Mouse (Mus musculus): ENCODE data around the gene Aldh18a1. TPM values are rescaled to one million over a fixed set of nuclear protein-coding genes. Genes with fewer than 3 reads are reported as not detected.

The Aldh18a1 gene
- polyA plus RNA-seq (2014; fragmentation: Nextera tagmentation; extraction: Ambion mirVana) = 62.7 and 70.1 TPM in 2 replicates

DNA sequence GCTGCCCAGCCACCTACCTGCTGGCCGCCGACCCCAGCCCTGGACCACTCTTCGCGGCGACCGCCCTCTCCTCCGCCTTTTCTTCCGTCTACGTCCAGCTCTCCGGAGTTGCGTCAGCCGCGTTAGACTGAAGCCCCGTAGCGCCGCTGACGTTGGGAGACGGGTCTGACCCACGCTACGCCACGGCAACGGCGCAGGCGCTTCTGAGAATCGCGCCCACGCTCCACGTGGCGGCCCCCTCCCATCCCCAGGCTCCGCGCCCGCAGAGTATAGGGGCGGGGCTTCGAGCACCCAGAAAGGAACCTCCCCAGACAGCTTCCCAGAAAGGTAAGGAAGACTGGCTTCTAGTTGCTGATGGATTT lies at the start of gene Aldh18a1:
Gene Aldh18a1, minus strand, starts transcription at position 171 of the 362 bp plus-strand sequence.
- 2% methylated on average over 34 of the region's 34 CpGs for WGBS
- 0 out of 2 replicates have a peak, but pooled peaks cover 4% of the 10 kb centered on the region for H3K4me1 ChIP-seq (replicated peaks; ENCODE audit: control insufficient read depth, insufficient read depth, low read length)

DNA sequence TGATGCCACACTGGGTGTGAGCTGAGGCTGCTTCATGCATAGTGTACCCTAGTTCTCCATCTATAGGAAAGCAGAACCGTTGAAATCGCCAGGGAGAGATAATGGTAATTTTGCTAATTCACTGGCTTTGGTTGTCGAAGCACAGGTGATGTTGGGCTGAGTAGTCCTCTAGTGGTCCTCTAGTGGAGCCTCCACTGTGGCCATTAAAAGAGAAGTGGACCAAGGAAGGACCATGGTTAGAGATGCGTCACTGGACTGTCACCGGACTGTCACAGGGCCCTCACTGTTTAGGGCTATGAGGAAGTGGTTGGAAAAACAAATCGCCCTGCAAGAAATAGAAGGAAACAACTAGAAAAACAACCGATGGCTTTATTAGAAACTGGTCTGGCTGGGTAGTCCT lies 49.3 kb upstream of the Aldh18a1 start:
- Histone ChIP-seq H3K4me2 (replicated peaks; ENCODE audit: low read depth, low read length) (no peak overlapping the region), H3K9ac (ENCODE audit: low read depth, low read length) (no peak overlapping the region), H3K4me1 (replicated peaks; ENCODE audit: control insufficient read depth, insufficient read depth, low read length) (no peaks in the 10 kb centered on the region), H3K9me3 (ENCODE audit: control insufficient read depth, low read length) (no peaks in the 10 kb centered on the region), H3K4me3 (ENCODE audit: low read depth, low read length) (no peak overlapping the region), H3K27ac (ENCODE audit: low read depth, low read length) (no peak overlapping the region), H3K36me3 (ENCODE audit: control insufficient read depth, insufficient read depth, low read length) (no peaks in the 10 kb centered on the region), H3K27me3 (ENCODE audit: control insufficient read depth, insufficient read depth, low read length) (no peaks in the 10 kb centered on the region)
- ATAC-seq (ENCODE audit: low FRiP score) (no peak), DNase-seq (ENCODE audit: low spot score) (no peak)
- WGBS = 86% methylated on average over 7 of the region's 7 CpGs

More for the DNA sequence above, at the start of gene Aldh18a1:
- Histone ChIP-seq H3K27ac (ENCODE audit: low read depth, low read length) (peak within 1 kb of the TSS; percentile 61), H3K4me2 (replicated peaks; ENCODE audit: low read depth, low read length) (peak within 1 kb of the TSS; percentile 83), H3K9ac (ENCODE audit: low read depth, low read length) (peak within 1 kb of the TSS; percentile 83), H3K27me3 (ENCODE audit: control insufficient read depth, insufficient read depth, low read length) (no peaks in the 10 kb centered on the region), H3K4me3 (ENCODE audit: low read depth, low read length) (peak within 1 kb of the TSS; percentile 86), H3K36me3 (ENCODE audit: control insufficient read depth, insufficient read depth, low read length) (no peaks in the 10 kb centered on the region), H3K9me3 (ENCODE audit: control insufficient read depth, low read length) (no peaks in the 10 kb centered on the region)
- peak; percentile 99 for DNase-seq (ENCODE audit: low spot score)
- peak; percentile 96 for ATAC-seq (ENCODE audit: low FRiP score)

DNA sequence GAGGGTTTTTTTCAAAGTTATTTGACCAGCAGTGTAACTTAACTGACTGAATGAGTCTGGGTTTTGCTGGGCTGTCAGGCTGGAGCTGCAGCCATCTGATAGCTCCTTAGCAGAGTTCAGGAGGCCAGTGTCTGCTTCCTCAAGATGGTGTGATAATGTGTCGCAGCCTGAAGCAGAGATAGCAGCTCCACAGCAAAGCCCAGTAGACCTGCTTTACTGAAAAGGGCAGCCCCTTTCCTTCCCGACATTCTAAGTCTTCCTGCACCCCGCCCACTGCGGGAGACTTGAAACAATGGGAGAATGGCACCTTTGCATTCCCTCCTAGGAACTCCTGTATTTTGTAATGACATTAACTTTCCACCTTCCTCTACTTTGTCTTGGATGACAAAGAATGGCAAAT lies 48.8 kb upstream of the Aldh18a1 start:
- no peak for DNase-seq (ENCODE audit: low spot score)
- H3K4me2 ChIP-seq (replicated peaks; ENCODE audit: low read depth, low read length) = no peak overlapping the region
- H3K27ac ChIP-seq (ENCODE audit: low read depth, low read length) = no peak overlapping the region
- H3K9ac ChIP-seq (ENCODE audit: low read depth, low read length) = no peak overlapping the region
- no peaks in the 10 kb centered on the region for H3K9me3 ChIP-seq (ENCODE audit: control insufficient read depth, low read length)
- H3K4me1 ChIP-seq (replicated peaks; ENCODE audit: control insufficient read depth, insufficient read depth, low read length) = no peaks in the 10 kb centered on the region
- no peaks in the 10 kb centered on the region for H3K36me3 ChIP-seq (ENCODE audit: control insufficient read depth, insufficient read depth, low read length)
- no peaks in the 10 kb centered on the region for H3K27me3 ChIP-seq (ENCODE audit: control insufficient read depth, insufficient read depth, low read length)
- no peak overlapping the region for H3K4me3 ChIP-seq (ENCODE audit: low read depth, low read length)
- 75% methylated on average over 4 of the region's 4 CpGs for WGBS
- ATAC-seq (ENCODE audit: low FRiP score) = no peak

DNA sequence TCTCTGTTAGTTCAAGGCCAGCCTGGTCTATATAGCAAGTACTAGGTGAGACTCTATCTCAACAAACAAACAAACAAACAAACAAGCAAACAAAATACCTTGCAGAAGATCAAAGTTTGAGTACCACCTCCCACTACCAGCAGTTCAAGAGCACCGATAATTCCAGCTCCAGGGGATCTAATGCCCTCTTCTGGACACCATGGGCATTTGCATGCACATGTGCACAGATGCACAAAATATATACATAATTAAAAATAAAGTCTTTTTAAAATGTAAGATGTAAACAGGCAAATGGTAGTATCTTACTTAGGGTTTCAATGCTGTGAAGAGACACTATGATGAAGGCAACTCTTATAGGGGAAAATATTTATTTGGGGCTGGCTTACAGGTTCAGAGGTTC lies 44.9 kb upstream of the Aldh18a1 start:
- DNase-seq (ENCODE audit: low spot score) (no peak), ATAC-seq (ENCODE audit: low FRiP score) (no peak)
- no peak overlapping the region for H3K27ac ChIP-seq (ENCODE audit: low read depth, low read length)

DNA sequence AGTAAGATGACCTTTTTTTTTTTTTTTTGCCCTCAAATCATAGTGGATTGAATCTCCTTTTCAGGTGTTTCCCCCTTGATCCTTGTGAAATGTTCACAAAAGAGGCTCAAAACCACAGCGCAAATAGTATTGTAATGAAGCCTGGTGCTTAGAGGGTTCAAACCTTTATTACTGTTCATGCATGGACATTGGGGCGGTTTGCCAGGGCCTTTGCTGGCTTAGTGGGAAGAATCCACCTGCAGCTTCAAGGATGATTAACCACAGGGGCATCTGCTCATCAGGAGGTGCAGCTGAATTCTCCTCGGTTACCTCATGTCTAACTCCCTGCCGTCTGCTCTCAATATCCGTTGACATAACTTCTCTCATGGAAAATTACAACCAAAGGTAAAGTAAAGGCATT lies 44.4 kb upstream of the Aldh18a1 start:
- Histone ChIP-seq H3K4me3 (ENCODE audit: low read depth, low read length) (no peak overlapping the region), H3K27ac (ENCODE audit: low read depth, low read length) (no peak overlapping the region), H3K27me3 (ENCODE audit: control insufficient read depth, insufficient read depth, low read length) (no peaks in the 10 kb centered on the region), H3K9me3 (ENCODE audit: control insufficient read depth, low read length) (no peaks in the 10 kb centered on the region), H3K36me3 (ENCODE audit: control insufficient read depth, insufficient read depth, low read length) (no peaks in the 10 kb centered on the region), H3K9ac (ENCODE audit: low read depth, low read length) (no peak overlapping the region), H3K4me2 (replicated peaks; ENCODE audit: low read depth, low read length) (no peak overlapping the region), H3K4me1 (replicated peaks; ENCODE audit: control insufficient read depth, insufficient read depth, low read length) (no peaks in the 10 kb centered on the region)
- 89% methylated on average over 5 of the region's 5 CpGs for WGBS
- no peak for DNase-seq (ENCODE audit: low spot score)
- ATAC-seq (ENCODE audit: low FRiP score) = no peak

More for the DNA sequence above, 44.9 kb upstream of the Aldh18a1 start:
- no peak overlapping the region for H3K9ac ChIP-seq (ENCODE audit: low read depth, low read length)
- H3K27me3 ChIP-seq (ENCODE audit: control insufficient read depth, insufficient read depth, low read length) = no peaks in the 10 kb centered on the region
- no peak overlapping the region for H3K4me2 ChIP-seq (replicated peaks; ENCODE audit: low read depth, low read length)
- no peaks in the 10 kb centered on the region for H3K36me3 ChIP-seq (ENCODE audit: control insufficient read depth, insufficient read depth, low read length)
- no peaks in the 10 kb centered on the region for H3K4me1 ChIP-seq (replicated peaks; ENCODE audit: control insufficient read depth, insufficient read depth, low read length)
- WGBS = 66% methylated on average over 1 of the region's 1 CpGs
- H3K4me3 ChIP-seq (ENCODE audit: low read depth, low read length) = no peak overlapping the region
- no peaks in the 10 kb centered on the region for H3K9me3 ChIP-seq (ENCODE audit: control insufficient read depth, low read length)

DNA sequence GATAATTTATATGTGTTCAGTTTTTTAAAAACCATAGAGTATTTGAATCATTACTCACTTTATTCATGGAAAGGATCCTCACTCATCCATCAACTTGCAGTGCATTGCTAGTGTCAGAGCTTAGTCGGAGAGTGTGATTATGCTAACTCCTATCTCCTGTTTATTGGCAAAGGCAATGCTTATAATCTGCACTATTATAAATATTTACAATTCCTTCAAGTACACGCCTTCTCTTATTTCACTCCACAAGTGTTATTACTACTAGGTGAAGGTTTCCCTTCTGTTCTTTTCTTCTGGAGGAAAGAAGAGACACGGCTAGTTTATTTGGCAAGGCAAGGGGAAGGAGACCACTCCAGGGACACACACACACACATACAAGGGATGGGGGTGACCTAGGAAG lies 43.9 kb upstream of the Aldh18a1 start:
- no peaks in the 10 kb centered on the region for H3K27me3 ChIP-seq (ENCODE audit: control insufficient read depth, insufficient read depth, low read length)
- no peaks in the 10 kb centered on the region for H3K9me3 ChIP-seq (ENCODE audit: control insufficient read depth, low read length)
- no peaks in the 10 kb centered on the region for H3K4me1 ChIP-seq (replicated peaks; ENCODE audit: control insufficient read depth, insufficient read depth, low read length)
- ATAC-seq (ENCODE audit: low FRiP score) (no peak), DNase-seq (ENCODE audit: low spot score) (no peak)
- no peak overlapping the region for H3K9ac ChIP-seq (ENCODE audit: low read depth, low read length)
- H3K4me3 ChIP-seq (ENCODE audit: low read depth, low read length) = no peak overlapping the region
- no peak overlapping the region for H3K27ac ChIP-seq (ENCODE audit: low read depth, low read length)
- WGBS = 88% methylated on average over 3 of the region's 3 CpGs
- no peaks in the 10 kb centered on the region for H3K36me3 ChIP-seq (ENCODE audit: control insufficient read depth, insufficient read depth, low read length)
- H3K4me2 ChIP-seq (replicated peaks; ENCODE audit: low read depth, low read length) = no peak overlapping the region

DNA sequence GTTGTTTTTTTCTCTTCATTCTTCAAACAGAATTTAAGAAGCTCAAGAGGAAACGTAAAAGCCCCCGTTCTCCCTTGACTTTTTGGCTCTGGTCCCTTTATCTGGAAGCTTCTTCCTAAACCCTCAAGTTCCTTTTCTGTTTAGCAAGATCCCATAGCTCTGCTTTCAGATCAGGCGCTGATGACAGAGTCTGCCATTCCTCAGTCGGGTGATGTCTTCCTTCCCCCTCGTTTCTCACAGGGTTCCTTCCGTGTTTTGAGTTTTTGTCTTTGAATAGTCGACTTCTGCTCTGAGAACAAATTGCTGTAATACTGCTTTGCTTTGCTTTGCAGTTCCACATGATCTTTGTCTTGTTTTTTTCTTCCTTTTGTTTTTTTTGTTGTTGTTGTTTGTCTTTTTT lies 42.3 kb upstream of the Aldh18a1 start:
- H3K27me3 ChIP-seq (ENCODE audit: control insufficient read depth, insufficient read depth, low read length) = no peaks in the 10 kb centered on the region
- no peaks in the 10 kb centered on the region for H3K36me3 ChIP-seq (ENCODE audit: control insufficient read depth, insufficient read depth, low read length)
- no peak for DNase-seq (ENCODE audit: low spot score)
- no peak overlapping the region for H3K4me2 ChIP-seq (replicated peaks; ENCODE audit: low read depth, low read length)
- H3K9me3 ChIP-seq (ENCODE audit: control insufficient read depth, low read length) = no peaks in the 10 kb centered on the region
- WGBS = 84% methylated on average over 7 of the region's 7 CpGs
- no peak for ATAC-seq (ENCODE audit: low FRiP score)
- no peak overlapping the region for H3K27ac ChIP-seq (ENCODE audit: low read depth, low read length)
- no peaks in the 10 kb centered on the region for H3K4me1 ChIP-seq (replicated peaks; ENCODE audit: control insufficient read depth, insufficient read depth, low read length)
- H3K4me3 ChIP-seq (ENCODE audit: low read depth, low read length) = no peak overlapping the region
- no peak overlapping the region for H3K9ac ChIP-seq (ENCODE audit: low read depth, low read length)

DNA sequence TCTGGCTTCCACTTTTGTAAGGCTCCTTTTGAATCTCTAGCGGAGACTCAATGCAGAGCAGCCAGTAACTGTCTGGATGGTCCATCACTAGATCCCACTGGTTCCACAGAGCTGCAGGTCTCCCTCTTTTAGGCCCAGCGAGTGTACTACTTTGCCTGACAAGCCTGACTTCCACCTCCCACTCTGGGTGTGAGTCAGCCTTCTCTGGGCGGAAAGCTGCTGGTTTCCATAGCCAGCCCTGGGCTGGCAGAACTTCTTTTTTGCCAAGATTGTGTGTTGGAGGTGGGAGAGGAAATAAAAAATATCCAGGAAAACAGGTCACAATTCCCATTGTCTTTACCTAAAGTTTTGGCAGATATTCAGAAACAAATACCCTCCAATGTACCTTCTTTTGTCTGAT lies 41.8 kb upstream of the Aldh18a1 start:
- H3K4me3 ChIP-seq (ENCODE audit: low read depth, low read length) = no peak overlapping the region
- no peak overlapping the region for H3K4me2 ChIP-seq (replicated peaks; ENCODE audit: low read depth, low read length)
- H3K27me3 ChIP-seq (ENCODE audit: control insufficient read depth, insufficient read depth, low read length) = no peaks in the 10 kb centered on the region
- 93% methylated on average over 3 of the region's 3 CpGs for WGBS
- no peaks in the 10 kb centered on the region for H3K4me1 ChIP-seq (replicated peaks; ENCODE audit: control insufficient read depth, insufficient read depth, low read length)
- H3K36me3 ChIP-seq (ENCODE audit: control insufficient read depth, insufficient read depth, low read length) = no peaks in the 10 kb centered on the region
- no peak for DNase-seq (ENCODE audit: low spot score)
- ATAC-seq (ENCODE audit: low FRiP score) = no peak
- H3K9me3 ChIP-seq (ENCODE audit: control insufficient read depth, low read length) = no peaks in the 10 kb centered on the region
- no peak overlapping the region for H3K9ac ChIP-seq (ENCODE audit: low read depth, low read length)
- no peak overlapping the region for H3K27ac ChIP-seq (ENCODE audit: low read depth, low read length)

DNA sequence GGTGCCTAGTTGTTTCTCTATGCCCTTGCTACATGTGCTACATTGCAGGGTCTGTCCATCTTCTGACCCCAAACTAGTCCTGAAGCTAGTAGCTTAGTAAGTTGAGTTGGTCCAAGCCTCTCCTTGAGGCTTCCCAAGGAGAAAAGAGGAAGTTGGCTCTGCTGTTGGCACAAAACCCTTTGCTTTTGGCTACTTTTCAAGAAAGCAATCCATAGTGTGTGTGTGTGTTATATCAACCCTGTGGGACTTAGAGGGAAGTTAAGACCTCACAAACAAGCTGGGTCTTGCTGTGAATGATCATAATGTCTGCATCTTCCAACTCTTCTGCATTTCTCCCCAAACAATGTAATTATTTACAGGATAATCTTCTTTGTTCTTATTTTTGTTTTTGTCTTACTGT lies 40.7 kb upstream of the Aldh18a1 start:
- no peaks in the 10 kb centered on the region for H3K4me1 ChIP-seq (replicated peaks; ENCODE audit: control insufficient read depth, insufficient read depth, low read length)
- DNase-seq (ENCODE audit: low spot score) (no peak), ATAC-seq (ENCODE audit: low FRiP score) (no peak)
- no peak overlapping the region for H3K27ac ChIP-seq (ENCODE audit: low read depth, low read length)
- no peak overlapping the region for H3K4me2 ChIP-seq (replicated peaks; ENCODE audit: low read depth, low read length)
- no peaks in the 10 kb centered on the region for H3K9me3 ChIP-seq (ENCODE audit: control insufficient read depth, low read length)
- no peak overlapping the region for H3K4me3 ChIP-seq (ENCODE audit: low read depth, low read length)
- no peak overlapping the region for H3K9ac ChIP-seq (ENCODE audit: low read depth, low read length)
- no peaks in the 10 kb centered on the region for H3K27me3 ChIP-seq (ENCODE audit: control insufficient read depth, insufficient read depth, low read length)
- no peaks in the 10 kb centered on the region for H3K36me3 ChIP-seq (ENCODE audit: control insufficient read depth, insufficient read depth, low read length)
